Mouse (Mus musculus) embryo, embryonic 10 days (tissue): ENCODE data around the gene Spata31d1d.
A peak's percentile ranks its signal among the peaks of the same experiment; 100 is the strongest.
"Not testable (repeated sequence)": the region's sequence is repeated elsewhere in the genome, so short reads cannot be mapped to it uniquely, and the experiment has no call there.

ENCODE experiments used
- DNase-seq: peaks from one replicate; pipeline ENCODE4 v3.0.0-alpha.2; 2015; ENCODE audit warnings: low spot score

Gene Spata31d1d

GRCm38 (mm10) chr13:59731652-59732051, at the start of gene Spata31d1d:
TSS of gene Spata31d1d (minus strand) at chr13:59731752.
- no peak for DNase-seq

- not testable (repeated sequence) for DNase-seq
Observed at GRCm38 (mm10) chr13:59779744-59780264, 48.3 kb upstream of the Spata31d1d start.

DNA sequence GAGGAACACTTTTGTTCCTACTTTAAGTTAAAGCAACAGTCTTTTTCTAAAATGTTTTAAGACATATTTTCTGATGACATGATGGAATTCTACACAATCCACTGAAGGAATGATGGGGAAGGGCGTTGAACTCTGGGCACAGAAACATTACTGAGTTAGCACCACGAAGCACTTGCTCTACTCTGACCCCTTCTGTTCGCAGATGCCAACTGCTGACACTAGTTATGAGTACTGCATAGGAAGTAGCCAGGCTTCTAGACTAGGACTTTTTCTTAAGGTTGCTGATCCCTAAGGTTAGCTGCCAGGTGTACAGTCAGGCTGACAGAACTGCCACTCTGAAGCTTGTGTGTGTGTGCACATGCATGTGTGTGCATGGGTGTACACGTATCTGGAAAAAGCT, 47.7 kb upstream of the Spata31d1d start:
- DNase-seq, result no peak

- DNase-seq, result no peak
Observed at GRCm38 (mm10) chr13:59775168-59775567, 43.6 kb upstream of the Spata31d1d start.

- DNase-seq, result peak; percentile 39
Observed at GRCm38 (mm10) chr13:59771257-59771656, 39.7 kb upstream of the Spata31d1d start.

DNA sequence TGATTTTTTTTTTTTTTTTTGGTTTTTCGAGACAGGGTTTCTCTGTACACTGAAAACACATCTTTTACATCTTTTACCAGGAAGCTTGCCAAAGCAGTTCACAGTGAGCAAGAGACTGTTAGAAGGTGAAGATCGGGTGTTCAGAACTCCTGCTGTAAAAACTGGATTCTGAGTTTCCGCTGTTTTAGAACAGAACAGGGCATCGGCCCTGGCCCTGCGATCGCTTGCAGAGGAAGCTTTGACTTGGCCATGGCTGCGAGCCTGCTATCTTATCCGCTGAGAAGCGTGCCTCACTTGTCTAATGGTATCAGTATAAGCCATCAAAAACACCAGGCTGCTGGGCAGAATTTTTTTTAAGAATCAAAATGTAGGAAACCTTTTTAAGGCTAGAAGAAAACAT, 39.3 kb upstream of the Spata31d1d start:
- no peak for DNase-seq

DNA sequence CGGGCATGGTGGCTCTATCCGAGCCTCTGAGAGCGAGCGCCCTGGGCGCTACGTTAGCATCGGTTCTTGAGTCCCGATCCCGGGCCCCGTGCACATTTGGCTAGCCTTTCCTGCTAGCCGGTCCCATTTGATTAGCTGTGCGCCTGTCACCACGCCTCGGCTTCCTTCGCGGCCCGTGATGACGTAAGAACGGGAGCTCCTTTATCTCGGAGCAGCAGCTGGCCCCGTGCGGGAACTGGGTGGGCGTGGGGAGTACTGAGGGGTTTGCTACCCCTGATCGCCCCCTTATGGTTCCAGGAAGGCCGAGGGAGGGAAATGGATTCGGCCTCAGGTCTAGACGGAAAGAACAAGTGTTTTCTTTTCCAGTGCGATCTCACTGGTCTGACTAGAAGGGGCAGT, 38.6 kb upstream of the Spata31d1d start:
- DNase-seq, result peak; percentile 95

GRCm38 (mm10) chr13:59769296-59770163, 38.0 kb upstream of the Spata31d1d start, which contains the start of gene Isca1:
TSS of gene Isca1 (minus strand) at chr13:59769810.
- DNase-seq, result peak; percentile 99

DNA sequence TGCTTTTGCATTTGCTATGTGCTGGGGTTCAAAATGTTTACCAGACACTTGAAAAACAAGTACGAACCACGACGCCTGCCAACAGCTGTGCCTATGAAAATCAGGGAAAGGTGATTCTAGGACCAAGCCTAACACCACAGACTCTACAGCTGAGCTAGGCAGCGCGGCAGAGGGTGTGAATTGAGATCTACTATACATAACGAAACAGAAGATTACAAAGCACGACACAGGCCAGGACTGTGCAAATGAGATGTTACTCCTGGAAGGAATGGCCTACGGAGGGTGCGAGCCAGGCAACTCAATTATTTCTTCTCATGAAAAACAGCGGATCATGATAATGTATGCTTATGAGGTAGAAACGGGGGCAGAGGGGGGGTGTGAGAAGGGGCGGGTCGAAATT, 37.0 kb upstream of the Spata31d1d start:
- no peak for DNase-seq

DNA sequence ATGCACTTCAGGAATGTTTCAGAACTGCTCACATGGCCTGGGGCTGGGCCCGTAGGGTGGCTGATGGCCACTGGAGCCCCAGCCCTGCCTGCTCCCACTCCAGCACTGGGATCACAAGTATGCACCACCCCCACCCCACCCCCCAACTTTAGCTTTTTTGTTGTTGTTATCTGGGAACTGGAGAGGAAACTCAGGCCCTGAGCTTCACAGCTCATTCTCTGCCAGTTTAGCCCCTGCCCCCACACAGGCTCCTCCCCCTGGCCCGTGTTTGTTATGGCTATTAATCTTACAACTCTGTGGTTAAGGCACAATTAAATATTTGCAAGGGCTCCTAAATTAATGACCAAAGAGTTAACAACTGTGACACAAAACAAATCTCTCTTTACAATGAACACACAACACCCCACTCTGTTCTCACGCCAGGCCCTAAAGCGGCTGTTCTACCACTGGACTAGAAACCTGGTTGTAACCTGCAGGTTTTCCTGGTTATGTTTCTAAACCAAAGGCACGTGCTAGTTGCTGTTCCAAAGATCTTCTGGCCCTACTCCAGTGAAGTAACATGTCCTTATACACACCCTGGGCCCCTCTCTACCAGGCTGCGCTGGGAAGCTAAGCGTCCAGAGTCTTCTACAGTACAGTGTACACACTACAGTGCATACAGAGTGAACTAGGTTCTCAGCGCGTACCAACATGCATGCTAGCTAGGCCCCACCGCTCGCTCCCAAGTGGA, 35.4 kb upstream of the Spata31d1d start:
- no peak for DNase-seq

GRCm38 (mm10) chr13:59762791-59763190, 31.2 kb upstream of the Spata31d1d start:
- DNase-seq, result no peak

DNA sequence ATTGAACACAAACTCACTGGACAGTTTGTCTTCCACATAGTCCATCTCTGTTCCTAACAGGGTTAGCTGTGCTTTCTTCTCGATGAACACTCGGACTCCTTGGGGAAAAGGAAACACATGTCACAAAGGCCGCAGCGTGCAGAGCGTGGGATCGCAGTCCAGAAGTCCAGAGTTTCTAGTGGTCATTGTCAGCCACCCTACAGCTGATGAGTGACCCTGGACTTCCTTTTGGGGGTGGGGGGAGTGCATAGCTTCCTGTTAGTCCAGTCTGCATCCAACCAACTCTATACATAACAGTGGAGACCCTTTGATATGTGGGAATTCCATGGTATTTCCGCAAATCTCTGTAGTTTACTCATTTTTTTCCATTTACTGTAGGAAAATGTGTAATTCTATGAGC, 25.4 kb upstream of the Spata31d1d start:
- DNase-seq, result no peak

- DNase-seq, result no peak
Observed at GRCm38 (mm10) chr13:59750310-59750709, 18.8 kb upstream of the Spata31d1d start.

DNA sequence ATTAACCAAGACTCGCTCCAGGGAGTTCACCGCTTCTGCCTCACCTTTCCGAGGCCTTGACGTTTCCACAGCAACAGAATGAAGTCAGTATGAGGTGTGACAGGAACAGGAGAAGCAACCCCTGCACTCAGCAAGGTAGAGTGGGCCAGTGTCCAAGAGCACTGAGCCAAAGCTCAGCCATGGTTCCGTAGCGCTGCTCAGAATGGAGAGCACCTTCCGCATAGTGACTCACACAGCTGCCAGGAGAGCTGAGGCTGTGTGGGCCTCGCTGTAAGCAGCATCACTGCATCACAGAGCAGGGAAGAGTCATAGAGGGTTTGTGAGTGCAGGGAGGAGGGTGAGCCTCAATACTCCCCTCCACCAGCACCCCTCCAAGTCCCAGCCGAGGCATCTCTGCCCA, 15.2 kb upstream of the Spata31d1d start, which contains the start of gene 1700014D04Rik:
1700014D04Rik (minus strand) TSS at position 42 of the 400 bp plus-strand sequence.
- DNase-seq, result no peak

GRCm38 (mm10) chr13:59746164-59746563, 14.6 kb upstream of the Spata31d1d start:
- no peak for DNase-seq

- no peak for DNase-seq
Observed at GRCm38 (mm10) chr13:59745462-59745861, 13.9 kb upstream of the Spata31d1d start.

GRCm38 (mm10) chr13:59741697-59742096, 10.1 kb upstream of the Spata31d1d start:
- DNase-seq, result no peak

DNA sequence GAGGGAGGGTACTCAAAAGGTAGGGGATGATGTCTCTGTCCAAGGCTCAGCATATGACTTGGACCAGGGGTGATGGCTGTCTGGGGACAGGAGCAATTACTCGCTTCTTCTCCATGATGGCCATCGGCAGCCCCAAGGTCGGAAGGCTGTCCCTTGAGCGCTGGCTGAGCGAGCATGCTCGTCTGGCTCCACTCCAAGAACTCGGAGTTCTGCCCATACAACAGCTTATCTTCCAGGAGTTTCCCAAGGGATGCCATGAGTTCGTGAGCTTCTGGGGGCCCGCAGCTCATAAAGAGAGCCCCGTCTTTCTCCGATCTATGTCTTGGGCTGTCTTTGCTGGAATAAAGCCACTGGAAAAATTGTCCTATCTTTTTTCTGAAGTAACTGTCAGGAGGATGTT, 9.5 kb upstream of the Spata31d1d start:
- DNase-seq, result no peak

GRCm38 (mm10) chr13:59739397-59739796, 7.8 kb upstream of the Spata31d1d start:
- DNase-seq, result no peak

- DNase-seq, result no peak
Observed at GRCm38 (mm10) chr13:59738455-59738854, 6.9 kb upstream of the Spata31d1d start.

DNA sequence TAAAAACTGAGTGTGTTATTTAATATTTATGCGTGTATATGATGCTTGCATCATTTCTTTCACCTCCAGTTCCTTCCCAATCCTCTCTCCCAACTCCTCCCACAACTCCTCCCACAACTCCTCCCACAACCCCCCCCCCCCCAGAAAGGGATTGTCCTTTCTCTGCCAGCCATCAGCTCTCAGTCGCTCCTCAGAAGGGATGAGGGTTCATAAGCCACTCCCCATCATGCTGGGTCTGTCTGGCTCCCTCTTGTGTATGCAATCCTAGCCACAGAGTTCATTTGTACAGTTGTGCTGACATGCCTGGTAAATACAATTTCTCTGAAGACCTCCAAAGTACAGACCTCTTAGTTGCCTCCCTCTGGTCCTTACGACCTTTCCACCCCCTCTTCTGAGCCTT, 3.6 kb upstream of the Spata31d1d start:
- peak; percentile 55 for DNase-seq

DNA sequence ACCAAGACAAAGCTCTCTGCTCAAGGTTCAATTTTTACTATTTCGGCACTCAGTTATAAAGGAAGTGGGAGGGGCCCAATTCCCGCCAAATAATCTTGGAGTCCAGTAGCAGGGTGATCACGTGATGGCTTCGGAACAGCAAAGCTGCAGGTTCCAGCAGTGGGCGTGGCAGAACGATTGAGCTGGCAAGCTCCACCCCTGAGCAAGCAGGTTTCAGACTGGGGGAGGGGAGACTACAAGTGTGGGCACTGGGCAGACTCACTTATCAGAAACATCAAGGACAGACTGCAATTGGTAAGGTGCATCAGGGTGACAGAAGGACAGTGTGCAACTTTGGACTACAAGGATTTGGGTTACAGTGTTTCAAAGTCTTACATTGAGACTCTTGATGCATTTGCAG, 2.8 kb upstream of the Spata31d1d start:
- DNase-seq, result not testable (repeated sequence)

- DNase-seq, result no peak
Observed at GRCm38 (mm10) chr13:59733936-59734335, 2.4 kb upstream of the Spata31d1d start.
